Mouse (Mus musculus) MEL (cell line): Measurements from ENCODE around the gene Slc38a7. TPM values are rescaled to one million over a fixed set of nuclear protein-coding genes. Genes with fewer than 3 reads are reported as not detected.

Experiments
- DNase-seq: peaks from one replicate; pipeline ENCODE4 v3.0.0; 2011; ENCODE audit warnings: low read depth, low spot score
- H3K27ac ChIP-seq: 2 replicates; pipeline ENCODE4 v1.5.1; 2012; ENCODE audit warnings: low read depth, mild to moderate bottlenecking, control low read depth, low read length, moderate library complexity; ENCODE audit not compliant: control insufficient read depth
- H3K27me3 ChIP-seq, 2 experiments: fragments of 150-350 bp in 1 of 2; sonication (generic) in 1 of 2; 2 replicates each; pipeline ENCODE4 v1.6.1; 2012; ENCODE audit warnings: low read length in 2 of 2, mild to moderate bottlenecking in 2 of 2, improper control_type of control experiment in 1 of 2, moderate library complexity in 1 of 2; ENCODE audit not compliant: insufficient read depth in 2 of 2, control insufficient read depth in 1 of 2
- H3K36me3 ChIP-seq, 2 experiments: 2 replicates each; pipeline ENCODE4 v1.6.1; 2012 to 2014; ENCODE audit warnings: low read length in 2 of 2, improper control_type of control experiment in 1 of 2, inconsistent platforms in 1 of 2, mild to moderate bottlenecking in 1 of 2; ENCODE audit not compliant: insufficient read depth in 2 of 2, control insufficient read depth in 1 of 2
- H3K4me1 ChIP-seq, 2 experiments: fragments of 150-350 bp in 1 of 2; sonication (generic) in 1 of 2; 2 replicates each; pipeline ENCODE4 v1.6.1; 2012; ENCODE audit warnings: low read length in 2 of 2, improper control_type of control experiment in 1 of 2, mild to moderate bottlenecking in 1 of 2; ENCODE audit not compliant: insufficient read depth in 2 of 2, control insufficient read depth in 1 of 2
- H3K4me3 ChIP-seq, 2 experiments: fragments of 150-350 bp in 1 of 2; sonication (generic) in 1 of 2; 2 replicates each; pipeline ENCODE4 v1.5.1; 2012; ENCODE audit warnings: low read depth in 2 of 2, low read length in 2 of 2, mild to moderate bottlenecking in 2 of 2, moderate library complexity in 2 of 2, control low read depth in 1 of 2, improper control_type of control experiment in 1 of 2; ENCODE audit not compliant: control insufficient read depth in 1 of 2, insufficient read depth in 1 of 2
- H3K79me2 ChIP-seq: 2 replicates; pipeline ENCODE4 v1.6.1; 2012; ENCODE audit warnings: mild to moderate bottlenecking, low read length, moderate library complexity; ENCODE audit not compliant: control insufficient read depth, poor library complexity, insufficient read depth
- H3K9ac ChIP-seq: 2 replicates; pipeline ENCODE4 v1.6.1; 2012; ENCODE audit warnings: low read depth, mild to moderate bottlenecking, control low read depth, low read length, moderate library complexity; ENCODE audit not compliant: control insufficient read depth, poor library complexity, severe bottlenecking
- H3K9me3 ChIP-seq: fragments of 150-350 bp; sonication (generic); replicated peaks from 2 replicates; pipeline ENCODE4 v1.6.1; 2012; ENCODE audit warnings: mild to moderate bottlenecking, low read length, improper control_type of control experiment, moderate library complexity; ENCODE audit not compliant: insufficient read depth
- CTCF ChIP-seq, 3 experiments: IDR thresholded peaks in 2 of 3; conservative IDR thresholded peaks in 1 of 3; 2 replicates each; pipeline ENCODE4 v1.5.1; 2011 to 2012; ENCODE audit warnings: low read length in 3 of 3, low read depth in 2 of 3, mild to moderate bottlenecking in 2 of 3, improper control_type of control experiment in 1 of 3, inconsistent platforms in 1 of 3, mixed read lengths in 1 of 3, moderate library complexity in 1 of 3; ENCODE audit not compliant: control insufficient read depth in 1 of 3, insufficient read depth in 1 of 3, poor library complexity in 1 of 3, severe bottlenecking in 1 of 3
- ELF1 ChIP-seq: IDR thresholded peaks from 2 replicates; pipeline ENCODE4 v1.6.1; 2014; ENCODE audit warnings: low read depth, mild to moderate bottlenecking, inconsistent platforms, low read length, improper control_type of control experiment, moderate library complexity
- ETS1 ChIP-seq: IDR thresholded peaks from 2 replicates; pipeline ENCODE4 v1.6.1; 2012; ENCODE audit warnings: low read depth, mild to moderate bottlenecking, inconsistent platforms, low read length, improper control_type of control experiment, moderate library complexity
- GATA1 ChIP-seq: IDR thresholded peaks from 2 replicates; pipeline ENCODE4 v1.6.1; 2011; ENCODE audit warnings: low read depth, low read length, improper control_type of control experiment
- JUND ChIP-seq: IDR thresholded peaks from 2 replicates; pipeline ENCODE4 v1.6.1; 2011; ENCODE audit warnings: low read depth, mild to moderate bottlenecking, improper control_type of control experiment, low read length
- KAT2A ChIP-seq: conservative IDR thresholded peaks from 2 replicates; pipeline ENCODE4 v1.6.1; 2012; ENCODE audit warnings: low read depth, low read length, improper control_type of control experiment, inconsistent platforms
- MAZ ChIP-seq: IDR thresholded peaks from 2 replicates; pipeline ENCODE4 v1.6.1; 2012; ENCODE audit warnings: low read depth, mild to moderate bottlenecking, inconsistent platforms, low read length, improper control_type of control experiment
- MYB ChIP-seq: IDR thresholded peaks from 2 replicates; pipeline ENCODE4 v1.6.1; 2011; ENCODE audit warnings: mild to moderate bottlenecking, low read depth, low read length, improper control_type of control experiment
- POLR2AphosphoS5 ChIP-seq: IDR thresholded peaks from 2 replicates; pipeline ENCODE4 v1.6.1; 2012; ENCODE audit warnings: low read depth, borderline replicate concordance, mild to moderate bottlenecking, inconsistent platforms, low read length, moderate library complexity, mixed read lengths
- SMC3 ChIP-seq: IDR thresholded peaks from 2 replicates; pipeline ENCODE4 v1.6.1; 2011; ENCODE audit warnings: low read depth, low read length, improper control_type of control experiment
- TAL1 ChIP-seq: IDR thresholded peaks from 2 replicates; pipeline ENCODE4 v1.6.1; 2012; ENCODE audit warnings: mild to moderate bottlenecking, inconsistent platforms, low read length, moderate library complexity, mixed read lengths
- UBTF ChIP-seq: IDR thresholded peaks from 2 replicates; pipeline ENCODE4 v1.6.1; 2012; ENCODE audit warnings: low read depth, mild to moderate bottlenecking, inconsistent platforms, low read length, improper control_type of control experiment, moderate library complexity, borderline replicate concordance; ENCODE audit not compliant: insufficient read depth
- USF1 ChIP-seq: IDR thresholded peaks from 2 replicates; pipeline ENCODE4 v1.6.1; 2014; ENCODE audit warnings: low read depth, mild to moderate bottlenecking, inconsistent platforms, low read length, improper control_type of control experiment, moderate library complexity
- USF2 ChIP-seq, 2 experiments: IDR thresholded peaks; 2 replicates each; pipeline ENCODE4 v1.6.1; 2011 to 2012; ENCODE audit warnings: improper control_type of control experiment in 2 of 2, low read length in 2 of 2, borderline replicate concordance in 1 of 2, inconsistent platforms in 1 of 2, low read depth in 1 of 2, mild to moderate bottlenecking in 1 of 2; ENCODE audit not compliant: insufficient read depth in 1 of 2
- ZKSCAN1 ChIP-seq: IDR thresholded peaks from 2 replicates; pipeline ENCODE4 v1.6.1; 2012; ENCODE audit warnings: low read depth, mild to moderate bottlenecking, inconsistent platforms, low read length, improper control_type of control experiment, moderate library complexity
- ZMIZ1 ChIP-seq: IDR thresholded peaks from 2 replicates; pipeline ENCODE4 v1.6.1; 2012; ENCODE audit warnings: low read depth, mild to moderate bottlenecking, inconsistent platforms, low read length, improper control_type of control experiment, moderate library complexity
- polyA plus RNA-seq, 2 experiments: library from polyadenylated mRNA; stranded (reverse) in 1 of 2; unstranded in 1 of 2; fragments of >175 nt in 1 of 2; fragments of >200 nt in 1 of 2; gene quantifications; 2 replicates each; pipeline versions ENCODE4 v1.2.1 to v1.2.4; 2012; ENCODE audit warnings: low replicate concordance in 2 of 2, low read depth in 1 of 2; ENCODE audit not compliant: insufficient read length in 2 of 2, insufficient read depth in 1 of 2, missing spikeins in 1 of 2
- total RNA-seq: library from RNA; depleted of rRNA; stranded (reverse); fragments of 300-350 nt; gene quantifications from 2 replicates; pipeline ENCODE4 v1.2.3, GENCODE M21; 2012

Gene Slc38a7
- total and polyA plus RNA-seq, 3 experiments = 2.5 to 6.5 TPM; not detected in 1

DNA sequence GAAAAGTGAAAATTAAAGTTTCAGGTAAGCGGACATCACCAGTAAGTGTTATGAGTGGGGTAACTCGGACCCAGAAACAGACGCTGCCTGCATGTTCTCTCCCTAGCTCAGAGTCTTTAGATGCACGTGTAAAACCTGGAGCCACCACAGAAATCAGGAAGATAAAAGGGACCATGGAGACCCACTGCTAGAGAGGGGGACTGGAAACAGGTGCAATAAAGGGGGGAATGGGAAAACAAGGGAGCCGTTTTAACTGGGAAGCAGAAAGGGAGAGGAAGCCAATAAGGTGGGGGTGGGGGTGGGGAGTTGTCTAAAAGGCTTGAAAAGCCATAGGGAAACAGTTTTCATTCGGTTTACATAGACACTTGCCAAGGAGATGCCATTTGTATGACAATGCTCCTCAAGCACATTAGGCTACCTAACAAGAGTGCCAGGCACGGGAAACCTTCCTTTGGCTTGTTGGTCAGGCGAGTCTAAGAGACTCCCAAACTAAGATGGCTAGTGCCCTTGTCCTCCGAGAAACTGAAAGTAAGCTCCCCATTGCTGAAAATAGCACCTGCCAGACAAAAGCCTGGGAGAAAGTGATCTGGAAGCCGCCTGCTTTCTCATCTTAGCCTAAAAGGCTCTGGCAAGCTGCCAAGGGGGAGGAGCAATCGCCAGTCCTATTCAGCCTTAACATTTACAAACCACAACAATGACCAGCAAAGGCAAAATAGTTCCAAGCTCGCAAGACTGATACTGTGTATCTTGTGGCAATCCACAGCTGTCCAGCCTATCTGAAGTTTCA is 25.0 kb upstream of the Slc38a7 start:
- no peak overlapping the region for H3K27ac ChIP-seq
- H3K9me3 ChIP-seq = no peaks in the 10 kb centered on the region
- no peak for TF ChIP-seq ZMIZ1
- H3K9ac ChIP-seq = no peak overlapping the region
- peaks cover 3 to 25% of the 10 kb centered on the region in 2 experiments for H3K36me3 ChIP-seq
- peak; percentile 42 for DNase-seq
- peaks cover 0 to 4% of the 10 kb centered on the region in 2 experiments; a peak in 1 of 4 replicates for H3K4me1 ChIP-seq
- H3K79me2 ChIP-seq = peaks cover 27% of the 10 kb centered on the region
- H3K27me3 ChIP-seq = no peaks in the 10 kb centered on the region
- H3K4me3 ChIP-seq = no peak overlapping the region

DNA sequence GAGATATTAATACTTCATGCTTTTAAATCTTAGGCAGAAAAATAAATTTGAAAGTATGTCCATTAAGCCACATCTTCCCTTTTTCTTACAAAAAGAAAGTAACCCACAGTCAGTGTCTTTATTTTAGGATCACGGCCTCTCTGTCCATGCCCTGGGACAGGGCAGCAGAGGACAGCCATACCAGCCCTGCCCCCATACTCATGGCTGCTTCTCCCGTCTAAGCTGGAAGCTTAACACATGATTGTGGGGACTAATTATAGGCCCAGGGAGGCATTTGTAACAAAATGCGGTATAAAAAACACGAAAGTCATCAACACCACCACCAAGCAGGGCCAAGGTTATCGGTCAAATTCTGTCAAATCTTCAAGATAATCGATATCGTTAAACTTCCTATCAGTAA is 21.9 kb upstream of the Slc38a7 start:
- no peak overlapping the region for H3K27ac ChIP-seq
- no peaks in the 10 kb centered on the region for H3K27me3 ChIP-seq
- no peak for TF ChIP-seq USF1
- TF ChIP-seq USF2 (IDR thresholded peaks at IDR 0.05; ENCODE audit: borderline replicate concordance in 1 of 2, insufficient read depth in 1 of 2, low read depth in 1 of 2, low read length in 2 of 2) = no peak
- no peak for TF ChIP-seq MYB
- TF ChIP-seq JUND = no peak
- no peak for TF ChIP-seq KAT2A
- no peak for TF ChIP-seq SMC3
- no peak for TF ChIP-seq POLR2AphosphoS5
- no peak for TF ChIP-seq GATA1
- no peak for TF ChIP-seq ZKSCAN1
- TF ChIP-seq CTCF (IDR thresholded peaks at IDR 0.05 in 2 of 3, conservative IDR thresholded peaks at IDR 0.05 in 1 of 3; ENCODE audit: control insufficient read depth in 1 of 3, insufficient read depth in 1 of 3, low read depth in 2 of 3, low read length in 3 of 3, poor library complexity in 1 of 3, severe bottlenecking in 1 of 3) = no peak
- TF ChIP-seq MAZ = no peak
- TF ChIP-seq TAL1 = no peak
- TF ChIP-seq ELF1 = no peak
- TF ChIP-seq ETS1 = no peak
- TF ChIP-seq UBTF = no peak
- H3K36me3 ChIP-seq = peaks cover 3 to 27% of the 10 kb centered on the region in 2 experiments
- H3K9me3 ChIP-seq = no peaks in the 10 kb centered on the region
- peaks cover 0 to 4% of the 10 kb centered on the region in 2 experiments; a peak in 1 of 4 replicates for H3K4me1 ChIP-seq
- DNase-seq = no peak
- H3K9ac ChIP-seq = no peak overlapping the region
- peaks cover 14% of the 10 kb centered on the region for H3K79me2 ChIP-seq
- no peak overlapping the region for H3K4me3 ChIP-seq
